Mouse (Mus musculus) right cerebral cortex, postnatal 10 days (tissue): ENCODE data around the gene Iqcm.
"Not testable (repeated sequence)": the region's sequence is repeated elsewhere in the genome, so short reads cannot be mapped to it uniquely, and the experiment has no call there.

Experiments
- DNase-seq, 2 experiments: peaks; one replicate each; pipeline ENCODE4 v3.0.0; 2021; ENCODE audit warnings: low spot score in 2 of 2

Gene Iqcm

GRCm38 (mm10) chr8:75448394-75448793, at the start of gene Iqcm:
Gene Iqcm (plus strand): TSS chr8:75448694.
- DNase-seq = no peak

GRCm38 (mm10) chr8:75406489-75406888, 42.0 kb upstream of the Iqcm start, which contains the start of gene Gm10358:
Gene Gm10358 (minus strand): TSS chr8:75406589.
- no peak for DNase-seq

- DNase-seq = not testable (repeated sequence)
These were observed 32.8 kb upstream of the Iqcm start for GRCm38 (mm10) chr8:75415696-75416095.

GRCm38 (mm10) chr8:75476756-75477155, 28.3 kb downstream of the Iqcm start:
- no peak for DNase-seq

- no peak for DNase-seq
These were observed 40.7 kb downstream of the Iqcm start for GRCm38 (mm10) chr8:75489035-75489678.

GRCm38 (mm10) chr8:75509299-75509698, 60.8 kb downstream of the Iqcm start:
- no peak for DNase-seq

- no peak for DNase-seq
These were observed 65.3 kb downstream of the Iqcm start for GRCm38 (mm10) chr8:75513786-75514185.

GRCm38 (mm10) chr8:75549284-75549683, 100.8 kb downstream of the Iqcm start:
- no peak for DNase-seq

- no peak for DNase-seq
These were observed 147.8 kb downstream of the Iqcm start for GRCm38 (mm10) chr8:75596281-75596680.

GRCm38 (mm10) chr8:75642958-75643357, 194.5 kb downstream of the Iqcm start:
- no peak for DNase-seq

GRCm38 (mm10) chr8:75659287-75659686, 210.8 kb downstream of the Iqcm start:
- DNase-seq = peak; percentile 64 to 75

- no peak for DNase-seq
These were observed 298.1 kb downstream of the Iqcm start for GRCm38 (mm10) chr8:75746561-75746960.

- DNase-seq = no peak
These were observed 307.1 kb downstream of the Iqcm start for GRCm38 (mm10) chr8:75755596-75755995.

GRCm38 (mm10) chr8:75828468-75829132, 380.1 kb downstream of the Iqcm start:
- DNase-seq = no peak

GRCm38 (mm10) chr8:75835245-75835644, 386.8 kb downstream of the Iqcm start:
- DNase-seq = peak; percentile 28 to 34

- DNase-seq = no peak
These were observed 469.3 kb downstream of the Iqcm start for GRCm38 (mm10) chr8:75917603-75918344.

- peak; percentile 26 to 30 for DNase-seq
These were observed 500.7 kb downstream of the Iqcm start for GRCm38 (mm10) chr8:75949166-75949565.

- DNase-seq = no peak
These were observed 507.5 kb downstream of the Iqcm start for GRCm38 (mm10) chr8:75956016-75956415.

GRCm38 (mm10) chr8:76018501-76018900, 570.0 kb downstream of the Iqcm start:
- peak in 1 of 2 experiments; percentile 36 for DNase-seq
